17 mouse cellular contexts compared by ENCODE assay signal in the genomic region with DNA sequence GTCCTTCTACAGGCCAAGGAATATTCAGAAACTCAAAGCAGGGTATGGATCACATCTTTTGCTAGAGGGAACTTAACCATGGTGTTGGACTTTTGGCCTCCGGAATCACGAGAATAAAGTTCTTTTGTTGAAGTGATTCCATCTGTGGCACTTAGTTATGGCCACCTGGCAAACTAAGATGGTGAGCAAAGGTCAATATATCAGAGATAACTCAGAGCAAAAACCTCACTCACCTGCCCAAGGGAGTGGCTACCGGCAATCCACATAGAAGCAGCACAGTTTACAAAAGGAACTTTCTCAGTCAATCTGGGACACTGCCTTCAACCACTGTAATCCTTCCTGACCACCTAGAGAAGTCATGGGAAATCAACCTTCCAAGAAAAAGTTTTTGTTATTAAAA.
"Had no signal": no experiment of that assay in that cellular context is flagged by ENCODE, and none has a peak within 500 bp of the region (broad histone marks: within the 10 kb centered on the region; RNA-seq: fewer than 3 reads in every experiment).

No protein-coding gene starts in this region.

- H3K9me3 ChIP-seq: liver, embryonic 15.5 days; lung, embryonic 15.5 days; megakaryocyte, embryonic 14.5 days; midbrain, embryonic 15.5 days; neural tube, embryonic 12.5 days had no signal

- H3K4me3 ChIP-seq: liver, embryonic 15.5 days; lung, embryonic 15.5 days; megakaryocyte, embryonic 14.5 days; midbrain, embryonic 15.5 days; neural tube, embryonic 12.5 days had no signal

- H3K4me1 ChIP-seq: liver, embryonic 15.5 days; lung, embryonic 15.5 days; megakaryocyte, embryonic 14.5 days; midbrain, embryonic 15.5 days; neural tube, embryonic 12.5 days had no signal

- ATAC-seq: liver, postnatal 0 days; lung, postnatal 0 days; midbrain, embryonic 15.5 days had no signal

- H3K27ac ChIP-seq: liver, embryonic 15.5 days; lung, embryonic 15.5 days; macrophage; midbrain, embryonic 15.5 days; neural tube, embryonic 12.5 days had no signal

- H3K36me3 ChIP-seq: lung, embryonic 15.5 days; midbrain, embryonic 15.5 days had no signal

- DNase-seq: liver, postnatal 0 days; lung, adult 2 months; lung, postnatal 14 days; lung, postnatal 36 days; right cerebral cortex, postnatal 14 days; spleen, adult 18-20 months; thymus, adult 18-20 months; thymus, postnatal 14 days; thymus, postnatal 36 days had no signal

- H3K27me3 ChIP-seq: liver, embryonic 15.5 days; lung, embryonic 15.5 days; megakaryocyte, embryonic 14.5 days; midbrain, embryonic 15.5 days; neural tube, embryonic 12.5 days had no signal

- H3K4me2 ChIP-seq: liver, embryonic 15.5 days; lung, embryonic 15.5 days; midbrain, embryonic 11.5 days; midbrain, embryonic 15.5 days; neural tube, embryonic 12.5 days had no signal

- H3K9ac ChIP-seq: liver, embryonic 15.5 days; liver, postnatal 0 days; lung, embryonic 15.5 days; midbrain, embryonic 15.5 days; neural tube, embryonic 12.5 days had no signal
